Mouse (Mus musculus) kidney, postnatal 0 days (tissue): ENCODE data around the gene Itpr1. TPM values are rescaled to one million over a fixed set of nuclear protein-coding genes. Genes with fewer than 3 reads are reported as not detected.

Source experiments
- ATAC-seq: fragments of 200-750 bp; cut with Nextera tagmentation; replicated peaks from 2 replicates; pipeline ENCODE4 v1.8.0; 2017; ENCODE audit warnings: low read depth, moderate number of reproducible peaks, moderate TSS enrichment, moderate library complexity; ENCODE audit not compliant: low FRiP score
- DNase-seq: peaks from one replicate; pipeline ENCODE4 v3.0.0-alpha.2; 2016; ENCODE audit warnings: low spot score
- H3K27ac ChIP-seq: fragments of 300-500 bp; sonication (generic); 2 replicates; pipeline ENCODE4 v1.5.1; 2014; ENCODE audit warnings: mild to moderate bottlenecking
- H3K27me3 ChIP-seq: fragments of 300-500 bp; sonication (generic); 2 replicates; pipeline ENCODE4 v1.6.1; 2014; ENCODE audit warnings: low read length, mixed read lengths; ENCODE audit not compliant: insufficient read depth
- H3K36me3 ChIP-seq: fragments of 300-500 bp; sonication (generic); 2 replicates; pipeline ENCODE4 v1.6.1; 2014; ENCODE audit warnings: low read length, mixed read lengths; ENCODE audit not compliant: insufficient read depth
- H3K4me1 ChIP-seq: fragments of 300-500 bp; sonication (generic); replicated peaks from 2 replicates; pipeline ENCODE4 v1.6.1; 2014; ENCODE audit warnings: antibody characterized with exemption, low read length, mixed read lengths; ENCODE audit not compliant: insufficient read depth
- H3K4me2 ChIP-seq: fragments of 300-500 bp; sonication (generic); 2 replicates; pipeline ENCODE4 v1.6.1; 2014; ENCODE audit warnings: mild to moderate bottlenecking, low read length, moderate library complexity, mixed read lengths
- H3K4me3 ChIP-seq: fragments of 300-500 bp; sonication (generic); replicated peaks from 2 replicates; pipeline ENCODE4 v1.5.1; 2014; ENCODE audit warnings: low read depth, low read length
- H3K9ac ChIP-seq: fragments of 300-500 bp; sonication (generic); 2 replicates; pipeline ENCODE4 v1.6.1; 2014; ENCODE audit warnings: low read depth, low read length
- H3K9me3 ChIP-seq: fragments of 300-500 bp; sonication (generic); replicated peaks from 2 replicates; pipeline ENCODE4 v1.6.1; 2016; ENCODE audit warnings: low read length, inconsistent platforms, mixed read lengths
- CTCF ChIP-seq: IDR thresholded peaks from 2 replicates; pipeline ENCODE4 v1.5.1; 2016; ENCODE audit warnings: antibody characterized with exemption, low read depth, mild to moderate bottlenecking, moderate library complexity
- WGBS: fragments of 180-500 bp; shearing (Covaris S2); extraction: QIAGEN DNeasy Blood & Tissue Kit; methylation state at CpG from one replicate; pipeline ENCODE4 v1.1.7; 2014; 5-methylcytosine and 5-hydroxymethylcytosine counted together
- polyA plus RNA-seq: library from polyadenylated mRNA; unstranded; fragments of >200 nt; fragmentation: Nextera tagmentation; extraction: Ambion mirVana; gene quantifications from 2 replicates; pipeline ENCODE4 v1.2.1, GENCODE M21; 2015

Itpr1 gene
- polyA plus RNA-seq, 1 experiment from 2014 or later = 21.2 TPM

DNA sequence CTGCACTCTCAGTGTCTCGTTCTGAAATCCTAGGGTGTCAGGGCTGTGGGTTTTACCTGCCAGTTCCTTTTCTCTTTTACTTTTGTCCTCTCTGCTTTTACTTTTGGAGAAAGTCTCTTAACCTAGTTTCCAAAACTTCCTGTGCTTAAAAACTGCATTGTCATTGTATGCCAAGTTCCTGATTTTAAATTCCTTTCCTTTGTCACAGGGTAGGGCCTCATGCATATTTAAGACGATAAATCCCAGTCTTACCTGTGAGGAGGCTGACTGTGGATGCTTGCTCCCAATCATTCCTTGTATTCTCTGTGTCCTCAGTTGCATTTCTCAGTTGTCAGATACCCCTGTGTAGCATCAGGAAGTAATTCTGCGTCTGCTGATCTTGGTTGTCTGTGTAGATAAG lies 118.4 kb downstream of the Itpr1 start:
- no peaks in the 10 kb centered on the region for H3K27me3 ChIP-seq
- no peak for DNase-seq
- H3K9me3 ChIP-seq = no peaks in the 10 kb centered on the region
- ATAC-seq = no peak
- no peak overlapping the region for H3K27ac ChIP-seq
- TF ChIP-seq CTCF = no peak
- H3K9ac ChIP-seq = no peak overlapping the region
- no peak overlapping the region for H3K4me2 ChIP-seq
- H3K4me3 ChIP-seq = no peak overlapping the region
- H3K4me1 ChIP-seq = peaks cover 14% of the 10 kb centered on the region
- 67% methylated on average over 3 of the region's 3 CpGs for WGBS
- no peaks in the 10 kb centered on the region for H3K36me3 ChIP-seq

GRCm38 (mm10) chr6:108334059-108334458 lies 121.2 kb downstream of the Itpr1 start:
- Histone ChIP-seq H3K27ac (no peak overlapping the region), H3K9ac (no peak overlapping the region), H3K4me2 (no peak overlapping the region), H3K36me3 (no peaks in the 10 kb centered on the region), H3K27me3 (no peaks in the 10 kb centered on the region), H3K4me3 (no peak overlapping the region), H3K9me3 (no peaks in the 10 kb centered on the region), H3K4me1 (no peaks in the 10 kb centered on the region)
- ATAC-seq (no peak), DNase-seq (no peak)
- no peak for TF ChIP-seq CTCF
- WGBS = 83% methylated on average over 3 of the region's 3 CpGs

DNA sequence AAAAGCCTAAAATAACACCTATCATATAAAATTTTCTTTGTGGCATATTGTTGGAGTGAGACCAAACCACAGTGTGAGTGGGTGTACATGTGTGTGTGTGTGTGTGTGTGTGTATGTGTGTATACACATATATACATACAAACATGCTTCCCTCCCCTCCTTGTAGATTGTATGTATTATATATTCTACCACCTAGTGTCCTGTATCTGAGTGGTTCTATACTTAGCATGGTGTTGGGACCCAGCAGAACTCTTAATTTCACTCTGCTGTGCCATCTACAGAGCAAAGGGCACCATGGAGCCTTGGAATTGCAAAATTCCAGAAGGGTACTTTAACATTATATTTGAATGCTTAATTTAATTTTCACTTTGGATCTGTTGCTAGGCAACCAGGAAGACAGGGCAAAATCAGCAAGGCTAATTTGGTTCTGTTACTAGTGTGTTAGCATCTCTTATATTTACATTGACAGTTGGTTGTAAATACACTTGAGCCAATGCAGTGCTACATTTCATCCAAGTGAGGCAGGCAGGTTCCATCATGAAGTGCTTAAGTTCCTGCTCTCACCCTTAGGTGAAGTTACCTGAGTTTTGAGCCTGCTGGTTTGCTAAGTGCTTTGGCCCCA lies 122.4 kb downstream of the Itpr1 start:
- H3K4me1 ChIP-seq = no peaks in the 10 kb centered on the region
- H3K36me3 ChIP-seq = peaks cover 9% of the 10 kb centered on the region; the same call in 1 of the 2 replicates
- TF ChIP-seq CTCF = no peak
- no peak overlapping the region for H3K27ac ChIP-seq
- ATAC-seq = no peak
- no peak for DNase-seq
- no peak overlapping the region for H3K4me3 ChIP-seq
- H3K4me2 ChIP-seq = no peak overlapping the region
- H3K9ac ChIP-seq = no peak overlapping the region
- H3K27me3 ChIP-seq = no peaks in the 10 kb centered on the region
- H3K9me3 ChIP-seq = no peaks in the 10 kb centered on the region

GRCm38 (mm10) chr6:108336506-108336905 lies 123.6 kb downstream of the Itpr1 start:
- Histone ChIP-seq H3K4me3 (no peak overlapping the region), H3K27ac (no peak overlapping the region), H3K4me2 (no peak overlapping the region), H3K4me1 (no peaks in the 10 kb centered on the region), H3K27me3 (no peaks in the 10 kb centered on the region), H3K9ac (no peak overlapping the region), H3K36me3 (peaks cover 11% of the 10 kb centered on the region; the same call in 1 of the 2 replicates), H3K9me3 (no peaks in the 10 kb centered on the region)
- no peak for DNase-seq
- TF ChIP-seq CTCF = no peak
- WGBS = 90% methylated on average over 6 of the region's 6 CpGs
- no peak for ATAC-seq

DNA sequence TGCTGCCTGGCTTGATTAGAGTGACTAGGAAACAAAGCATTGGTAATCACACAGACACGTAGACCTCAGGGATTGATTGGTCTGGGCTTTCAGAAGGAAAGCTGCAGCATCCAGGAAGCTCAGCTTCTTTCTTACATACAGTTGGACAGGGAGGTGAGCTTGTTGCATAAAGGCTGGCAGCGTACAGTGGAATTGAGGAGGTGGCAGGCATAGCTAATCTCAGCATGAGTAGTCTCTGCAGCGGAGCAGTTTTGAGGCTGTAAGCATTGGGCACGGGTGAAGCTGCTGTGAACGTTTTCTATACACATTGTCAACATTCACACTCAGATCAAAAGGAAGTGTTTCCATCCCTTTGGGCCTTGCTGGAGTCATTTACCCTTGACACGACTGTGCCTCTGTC lies 124.4 kb downstream of the Itpr1 start:
- H3K4me1 ChIP-seq = no peaks in the 10 kb centered on the region
- 59% methylated on average over 6 of the region's 6 CpGs for WGBS
- H3K4me2 ChIP-seq = no peak overlapping the region
- no peak overlapping the region for H3K27ac ChIP-seq
- H3K9ac ChIP-seq = no peak overlapping the region
- no peak for TF ChIP-seq CTCF
- no peak for ATAC-seq
- no peaks in the 10 kb centered on the region for H3K9me3 ChIP-seq
- DNase-seq = no peak
- no peaks in the 10 kb centered on the region for H3K27me3 ChIP-seq
- H3K36me3 ChIP-seq = peaks cover 13% of the 10 kb centered on the region; the same call in 1 of the 2 replicates
- H3K4me3 ChIP-seq = no peak overlapping the region

DNA sequence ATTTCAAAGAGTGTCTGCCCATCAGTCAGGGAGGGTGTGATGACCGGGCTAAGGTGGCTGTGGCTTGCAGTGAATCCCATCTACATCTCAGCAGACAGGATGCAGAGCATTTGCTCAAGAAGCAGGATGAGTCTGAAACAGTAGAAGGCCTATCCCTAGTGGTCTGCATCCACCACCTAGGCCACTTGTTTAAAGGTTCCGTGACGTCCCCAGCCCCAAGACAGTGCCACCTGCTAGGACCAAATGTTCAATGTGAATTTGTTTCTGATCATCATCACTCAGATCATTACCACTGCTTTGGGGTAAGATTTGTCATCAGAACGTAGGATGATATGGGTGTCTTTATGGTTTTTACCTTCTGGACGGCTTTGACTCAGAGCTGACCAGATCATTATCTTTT lies 125.5 kb downstream of the Itpr1 start:
- Histone ChIP-seq H3K4me1 (no peaks in the 10 kb centered on the region), H3K4me2 (no peak overlapping the region), H3K36me3 (peaks cover 13% of the 10 kb centered on the region; the same call in 1 of the 2 replicates), H3K9ac (no peak overlapping the region), H3K9me3 (no peaks in the 10 kb centered on the region), H3K27ac (no peak overlapping the region), H3K27me3 (no peaks in the 10 kb centered on the region), H3K4me3 (no peak overlapping the region)
- DNase-seq (no peak), ATAC-seq (no peak)
- TF ChIP-seq CTCF = no peak
- WGBS = 89% methylated on average over 5 of the region's 5 CpGs

DNA sequence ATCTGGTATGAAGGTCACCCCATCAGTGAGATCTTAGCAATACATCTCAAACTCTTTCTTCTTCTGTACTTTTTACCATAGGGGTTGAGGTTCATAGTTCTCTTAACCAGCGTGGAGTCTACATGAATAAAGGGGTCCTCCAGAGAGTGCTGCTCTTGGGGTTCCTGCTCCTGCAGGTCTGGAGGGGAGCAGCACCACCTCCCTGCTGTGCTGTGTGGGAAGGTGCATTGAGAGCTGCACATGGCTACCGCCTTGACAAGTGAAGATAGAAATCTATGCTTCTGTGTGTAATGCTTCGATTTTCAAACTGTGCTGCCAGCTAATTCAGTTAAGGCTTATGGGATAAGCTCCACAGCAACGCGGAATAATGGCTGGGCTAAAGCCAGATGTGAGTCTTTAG lies 130.1 kb downstream of the Itpr1 start:
- no peak overlapping the region for H3K4me3 ChIP-seq
- WGBS = 77% methylated on average over 5 of the region's 5 CpGs

More for the DNA sequence above, 130.1 kb downstream of the Itpr1 start:
- Histone ChIP-seq H3K27ac (no peak overlapping the region), H3K36me3 (peaks cover 13% of the 10 kb centered on the region; the same call in 1 of the 2 replicates), H3K9ac (no peak overlapping the region), H3K4me1 (no peaks in the 10 kb centered on the region), H3K9me3 (no peaks in the 10 kb centered on the region), H3K27me3 (no peaks in the 10 kb centered on the region), H3K4me2 (no peak overlapping the region)
- no peak for TF ChIP-seq CTCF
- ATAC-seq (no peak; the same call in 1 of the 2 replicates), DNase-seq (no peak)
